Mouse (Mus musculus) liver, embryonic 11.5 days (tissue): ENCODE data around the gene Mgarp. TPM values are rescaled to one million over a fixed set of nuclear protein-coding genes. Genes with fewer than 3 reads are reported as not detected.
"Not testable (repeated sequence)": the region's sequence is repeated elsewhere in the genome, so short reads cannot be mapped to it uniquely, and the experiment has no call there.

Experiments used
- ATAC-seq: fragments of 200-750 bp; cut with Nextera tagmentation; replicated peaks from 2 replicates; pipeline ENCODE4 v1.8.0; 2017; ENCODE audit warnings: moderate number of reproducible peaks, mild to moderate bottlenecking, moderate TSS enrichment, moderate library complexity; ENCODE audit not compliant: low FRiP score
- DNase-seq: peaks from one replicate; pipeline ENCODE4 v3.0.0-alpha.2; 2017; ENCODE audit warnings: low spot score
- H3K27ac ChIP-seq: fragments of 300-500 bp; sonication (generic); 2 replicates; pipeline ENCODE4 v1.5.1; 2014; ENCODE audit warnings: mild to moderate bottlenecking, low read depth, low read length, control low read depth
- H3K27me3 ChIP-seq: fragments of 300-500 bp; sonication (generic); replicated peaks from 2 replicates; pipeline ENCODE4 v1.6.1; 2014; ENCODE audit warnings: low read length, mixed read lengths; ENCODE audit not compliant: control insufficient read depth, insufficient read depth
- H3K36me3 ChIP-seq: fragments of 300-500 bp; sonication (generic); 2 replicates; pipeline ENCODE4 v1.6.1; 2014; ENCODE audit warnings: mild to moderate bottlenecking, low read length, moderate library complexity, mixed read lengths; ENCODE audit not compliant: control insufficient read depth, insufficient read depth
- H3K4me1 ChIP-seq: fragments of 300-500 bp; sonication (generic); replicated peaks from 2 replicates; pipeline ENCODE4 v1.6.1; 2014; ENCODE audit warnings: low read length, mixed read lengths; ENCODE audit not compliant: control insufficient read depth, insufficient read depth
- H3K4me2 ChIP-seq: fragments of 300-500 bp; sonication (generic); 2 replicates; pipeline ENCODE4 v1.6.1; 2014; ENCODE audit warnings: mild to moderate bottlenecking, control low read depth, moderate library complexity
- H3K4me3 ChIP-seq: fragments of 300-500 bp; sonication (generic); 2 replicates; pipeline ENCODE4 v1.5.1; 2014; ENCODE audit warnings: low read depth, low read length, control low read depth
- H3K9ac ChIP-seq: fragments of 300-500 bp; sonication (generic); 2 replicates; pipeline ENCODE4 v1.6.1; 2014; ENCODE audit warnings: low read depth, low read length, control low read depth
- H3K9me3 ChIP-seq: fragments of 300-500 bp; sonication (generic); 2 replicates; pipeline ENCODE4 v1.6.1; 2016; ENCODE audit warnings: low read length, inconsistent platforms, mixed read lengths; ENCODE audit not compliant: control insufficient read depth
- WGBS: fragments of 180-500 bp; shearing (Covaris S2); extraction: QIAGEN DNeasy Blood & Tissue Kit; methylation state at CpG from one replicate; pipeline ENCODE4 v1.1.7; 2014; 5-methylcytosine and 5-hydroxymethylcytosine counted together
- polyA plus RNA-seq: library from polyadenylated mRNA; unstranded; fragments of >200 nt; fragmentation: Nextera tagmentation; extraction: Ambion mirVana; gene quantifications from 2 replicates; pipeline ENCODE4 v1.2.1, GENCODE M21; 2014

Gene Mgarp
- polyA plus RNA-seq, 1 experiment from 2014 or later = 5.2 TPM

DNA sequence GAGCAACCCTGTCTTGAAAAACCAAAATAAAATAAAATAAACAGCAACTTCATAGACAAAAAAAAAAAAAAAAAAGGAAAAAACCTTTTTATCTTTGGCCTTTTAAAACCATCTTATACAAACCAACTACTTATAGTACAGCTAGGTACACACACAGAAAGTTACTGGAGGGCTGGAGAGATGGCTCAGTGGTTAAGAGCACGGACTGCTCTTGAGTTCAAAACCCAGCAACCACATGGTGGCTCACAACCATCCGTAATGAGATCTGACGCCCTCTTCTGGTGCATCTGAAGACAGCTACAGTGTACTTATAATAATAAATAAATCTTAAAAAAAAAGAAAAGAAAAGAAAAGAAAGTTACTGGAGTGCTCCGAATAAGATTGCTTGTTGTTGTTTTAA lies 5.5 kb upstream of the Mgarp start:
- H3K4me1 ChIP-seq, ATAC-seq, DNase-seq, H3K27me3 ChIP-seq, H3K9me3 ChIP-seq, H3K4me2 ChIP-seq, H3K27ac ChIP-seq, H3K9ac ChIP-seq, H3K4me3 ChIP-seq: not testable (repeated sequence)
- WGBS = 56% methylated on average over 4 of the region's 4 CpGs
- peaks cover 12% of the 10 kb centered on the region for H3K36me3 ChIP-seq

DNA sequence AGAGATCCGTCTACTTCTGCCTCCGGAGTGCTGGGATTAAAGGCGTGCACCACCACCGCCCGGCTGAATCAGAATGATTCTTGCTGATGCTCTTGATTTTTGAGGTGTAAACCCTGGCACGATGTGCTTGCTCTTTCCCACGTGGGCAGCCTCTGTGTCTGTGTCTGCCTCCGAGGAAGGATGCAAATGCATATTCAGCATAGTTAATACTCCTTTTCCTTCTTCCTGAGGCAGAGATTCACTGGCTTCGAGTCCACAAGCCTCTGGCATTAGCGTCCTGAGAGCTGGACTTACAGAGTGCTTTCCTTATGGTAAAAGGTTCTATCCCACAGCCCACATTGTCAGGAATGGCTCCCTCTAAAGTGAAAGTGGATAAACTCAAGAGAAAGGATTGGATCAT lies 4.1 kb upstream of the Mgarp start:
- Histone ChIP-seq H3K27me3 (peaks cover 10% of the 10 kb centered on the region), H3K36me3 (peaks cover 3% of the 10 kb centered on the region; the same call in 1 of the 2 replicates), H3K27ac (no peak overlapping the region), H3K4me3 (no peak overlapping the region), H3K9me3 (no peaks in the 10 kb centered on the region), H3K4me2 (no peak overlapping the region), H3K9ac (no peak overlapping the region), H3K4me1 (no peaks in the 10 kb centered on the region; the same call in 1 of the 2 replicates)
- DNase-seq (no peak), ATAC-seq (no peak)
- WGBS = 75% methylated on average over 10 of the region's 10 CpGs

DNA sequence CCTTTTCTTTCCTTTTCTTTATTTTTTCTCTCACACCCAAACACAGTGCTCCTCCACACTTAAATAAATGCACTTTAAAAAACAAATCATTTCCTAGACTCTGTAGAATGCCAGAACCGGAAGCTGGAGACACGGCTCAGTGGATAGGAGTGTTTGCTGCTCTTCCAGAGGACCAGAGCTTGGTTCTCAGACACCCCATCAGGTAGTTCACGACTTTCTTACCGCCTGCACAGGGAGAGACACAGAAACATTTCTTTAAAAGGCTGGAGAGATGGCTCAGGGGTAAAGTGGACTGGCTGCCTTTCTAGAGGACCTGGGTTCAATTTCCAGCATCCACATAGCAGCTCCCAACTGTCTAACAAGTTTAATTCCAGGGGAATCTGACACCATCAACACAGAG lies 3.0 kb upstream of the Mgarp start:
- Histone ChIP-seq H3K4me2 (no peak overlapping the region), H3K4me3 (no peak overlapping the region), H3K4me1 (no peaks in the 10 kb centered on the region; the same call in 1 of the 2 replicates), H3K9me3 (no peaks in the 10 kb centered on the region), H3K36me3 (peaks cover 3% of the 10 kb centered on the region; the same call in 1 of the 2 replicates), H3K27me3 (peaks cover 13% of the 10 kb centered on the region), H3K9ac (no peak overlapping the region), H3K27ac (no peak overlapping the region)
- DNase-seq = no peak
- 65% methylated on average over 4 of the region's 4 CpGs for WGBS
- no peak for ATAC-seq

DNA sequence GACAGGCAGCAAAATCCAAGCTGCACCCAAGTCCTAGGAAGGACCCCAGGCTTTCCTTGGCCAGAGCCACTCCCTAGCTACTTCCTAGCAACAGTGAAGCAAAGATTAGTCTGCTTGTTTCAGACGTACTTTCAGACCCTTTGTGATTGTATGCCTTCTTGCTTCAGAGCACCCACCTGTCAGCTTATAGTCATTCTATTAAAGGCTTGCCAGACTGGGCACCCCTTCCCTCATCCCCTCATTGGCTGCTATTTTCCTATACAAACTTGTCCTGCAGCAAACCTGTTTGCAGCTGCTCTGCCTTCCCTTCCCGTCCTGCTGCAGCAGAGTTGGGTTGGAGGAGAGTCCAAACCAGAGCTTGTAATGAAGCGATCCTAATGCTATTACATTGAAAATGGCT lies 2.1 kb upstream of the Mgarp start:
- no peak overlapping the region for H3K4me3 ChIP-seq
- no peaks in the 10 kb centered on the region for H3K9me3 ChIP-seq
- DNase-seq = no peak
- H3K9ac ChIP-seq = no peak overlapping the region
- ATAC-seq = no peak
- H3K4me2 ChIP-seq = no peak overlapping the region
- peaks cover 3% of the 10 kb centered on the region; the same call in 1 of the 2 replicates for H3K36me3 ChIP-seq
- peaks cover 13% of the 10 kb centered on the region for H3K27me3 ChIP-seq
- H3K4me1 ChIP-seq = no peaks in the 10 kb centered on the region; the same call in 1 of the 2 replicates
- WGBS = 26% methylated on average over 3 of the region's 3 CpGs
- H3K27ac ChIP-seq = no peak overlapping the region

DNA sequence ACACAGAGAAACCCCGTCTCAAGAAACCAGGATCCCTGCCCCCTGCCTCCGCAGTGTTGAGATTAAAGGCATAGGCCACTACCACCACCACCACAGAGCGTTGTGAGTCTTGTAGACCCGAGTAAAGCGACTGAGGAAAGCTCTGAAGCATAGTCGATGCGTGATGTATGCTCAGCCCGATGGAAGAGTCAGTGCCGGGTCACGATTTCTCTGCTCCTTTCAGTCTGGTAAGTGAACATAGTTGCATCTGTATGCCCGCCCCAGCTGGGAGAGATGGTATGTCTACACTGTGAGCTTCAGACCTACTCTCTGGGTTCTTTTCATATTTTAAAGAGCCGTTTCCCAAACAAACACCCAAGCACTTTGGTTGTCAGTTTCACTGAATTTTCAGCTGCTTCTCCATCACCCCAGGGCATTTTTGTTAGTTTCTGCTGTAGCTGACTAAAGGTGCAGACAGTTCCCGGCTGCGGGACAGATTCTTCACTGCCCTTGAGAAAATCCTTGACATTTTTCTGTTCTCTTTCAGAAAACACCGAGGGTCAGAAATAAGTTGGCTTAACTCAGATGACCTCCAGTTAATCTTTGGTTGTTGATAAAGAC lies 1.3 kb upstream of the Mgarp start:
- no peak overlapping the region for H3K9ac ChIP-seq
- ATAC-seq (no peak), DNase-seq (no peak)
- no peak overlapping the region for H3K4me2 ChIP-seq
- H3K27me3 ChIP-seq = peaks cover 13% of the 10 kb centered on the region
- no peaks in the 10 kb centered on the region for H3K36me3 ChIP-seq
- no peaks in the 10 kb centered on the region for H3K9me3 ChIP-seq
- H3K4me1 ChIP-seq = no peaks in the 10 kb centered on the region; the same call in 1 of the 2 replicates
- H3K27ac ChIP-seq = no peak overlapping the region
- H3K4me3 ChIP-seq = no peak overlapping the region
- 66% methylated on average over 15 of the region's 15 CpGs for WGBS

DNA sequence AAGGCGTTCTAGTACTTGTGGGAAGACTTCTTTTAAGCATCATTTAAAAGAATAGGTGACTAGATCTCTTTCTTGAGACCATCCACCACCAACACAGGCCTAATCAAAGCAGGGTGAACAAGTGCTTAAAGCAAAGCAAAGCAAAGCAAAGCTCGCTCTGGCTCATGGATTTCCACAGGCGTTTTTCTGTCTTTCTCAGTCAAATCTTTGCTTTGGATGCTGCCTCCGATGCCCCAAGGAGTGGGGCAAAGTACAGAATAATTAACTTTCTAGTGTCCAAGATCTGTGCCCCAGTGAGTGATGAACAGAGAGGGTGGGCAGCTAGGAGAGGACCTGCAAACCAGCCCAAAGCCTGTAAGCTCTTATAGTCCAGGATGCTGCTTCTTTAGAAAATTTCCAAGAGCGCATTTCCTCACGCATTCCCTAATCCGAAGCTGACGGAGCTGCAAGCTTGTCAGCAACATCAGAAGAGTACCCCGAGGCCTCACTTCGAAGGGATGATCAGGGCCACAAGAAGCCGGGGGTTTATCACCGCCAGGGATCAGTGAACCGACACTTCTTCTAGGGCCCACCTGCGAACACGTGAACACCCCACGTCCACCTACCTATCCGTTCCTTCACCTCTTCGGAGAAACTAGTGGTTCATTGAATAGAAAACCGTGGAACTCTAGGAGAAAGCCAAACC lies 935 bp downstream of the Mgarp start:
- DNase-seq = no peak
- no peak for ATAC-seq
- 28% methylated on average over 19 of the region's 19 CpGs for WGBS
- Histone ChIP-seq H3K4me2 (peak overlapping the region; percentile 77), H3K36me3 (no peaks in the 10 kb centered on the region), H3K27me3 (peaks cover 13% of the 10 kb centered on the region), H3K9me3 (no peaks in the 10 kb centered on the region), H3K27ac (no peak overlapping the region), H3K9ac (no peak overlapping the region), H3K4me1 (no peaks in the 10 kb centered on the region; the same call in 1 of the 2 replicates), H3K4me3 (peak overlapping the region; percentile 64; the same call in 1 of the 2 replicates)

DNA sequence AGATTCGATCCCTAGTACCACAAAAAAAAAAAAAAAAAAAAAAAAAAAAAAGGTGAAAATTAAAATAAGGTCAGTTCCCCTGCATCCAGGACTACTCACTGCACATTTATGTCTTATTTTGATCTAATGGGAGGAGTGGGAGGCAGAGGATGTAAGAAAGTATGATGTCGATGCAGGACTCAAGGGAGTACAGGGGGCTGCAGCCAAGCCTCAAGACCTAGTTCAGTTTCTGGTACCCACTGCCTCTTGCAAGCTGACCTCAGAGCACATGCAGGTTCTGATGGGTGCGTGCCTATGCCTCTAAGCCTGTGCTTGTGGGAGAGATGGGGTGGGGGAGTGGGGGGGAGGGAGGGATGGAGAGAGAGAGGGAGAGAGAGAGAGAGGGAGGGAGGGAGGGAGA lies 1.7 kb downstream of the Mgarp start:
- no peak overlapping the region for H3K9ac ChIP-seq
- whole genome bisulfite sequencing = 72% methylated on average over 3 of the region's 3 CpGs
- DNase-seq = no peak

DNA sequence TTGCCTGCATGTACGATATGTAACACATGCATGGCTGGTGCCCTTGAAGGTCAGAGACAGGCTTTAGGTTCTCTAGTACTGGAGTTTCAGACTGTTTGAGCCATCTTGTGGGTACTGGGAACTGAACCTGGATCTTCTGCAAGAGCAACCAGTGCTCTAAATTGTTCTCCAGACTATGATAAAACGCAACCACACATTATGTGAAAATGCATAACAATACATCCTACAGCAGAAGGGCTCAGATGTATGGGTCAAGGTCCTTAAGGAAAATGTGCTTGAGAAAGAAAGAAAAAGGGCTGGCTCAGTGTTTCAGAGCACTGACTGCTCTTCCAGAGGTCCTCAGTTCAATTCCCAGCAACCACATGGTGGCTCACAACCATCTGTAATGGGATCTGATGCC lies 2.9 kb downstream of the Mgarp start:
- Histone ChIP-seq H3K4me2 (no peak overlapping the region), H3K27ac (no peak overlapping the region), H3K27me3 (peaks cover 13% of the 10 kb centered on the region), H3K9me3 (no peaks in the 10 kb centered on the region), H3K4me3 (no peak overlapping the region), H3K36me3 (no peaks in the 10 kb centered on the region), H3K4me1 (peaks cover 8% of the 10 kb centered on the region), H3K9ac (no peak overlapping the region)
- WGBS = 87% methylated on average over 2 of the region's 2 CpGs
- no peak for DNase-seq
- no peak for ATAC-seq

More for the DNA sequence above, 1.7 kb downstream of the Mgarp start:
- no peak for ATAC-seq
- H3K27ac ChIP-seq = no peak overlapping the region
- H3K4me3 ChIP-seq = no peak overlapping the region
- no peaks in the 10 kb centered on the region for H3K36me3 ChIP-seq
- H3K4me1 ChIP-seq = no peaks in the 10 kb centered on the region; the same call in 1 of the 2 replicates
- H3K27me3 ChIP-seq = peaks cover 13% of the 10 kb centered on the region
- H3K4me2 ChIP-seq = no peak overlapping the region
- H3K9me3 ChIP-seq = no peaks in the 10 kb centered on the region

DNA sequence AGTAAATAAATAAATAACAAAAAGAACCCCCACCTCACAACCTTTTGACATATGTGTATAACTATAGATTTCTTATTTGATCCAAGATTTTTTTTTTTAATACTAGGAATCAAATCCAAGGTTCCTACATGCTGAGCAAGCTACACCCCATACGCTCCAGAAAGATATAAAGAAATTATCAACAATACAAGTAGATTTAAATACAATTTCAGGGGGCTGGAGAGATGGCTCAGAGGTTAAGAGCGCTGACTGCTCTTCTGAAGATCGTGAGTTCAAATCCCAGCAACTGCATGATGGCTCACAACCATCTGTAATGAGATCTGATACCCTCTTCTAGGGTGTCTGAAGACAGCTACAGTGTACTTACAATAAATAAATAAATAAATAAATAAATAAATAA lies 3.5 kb downstream of the Mgarp start:
- not testable (repeated sequence) for DNase-seq, H3K4me2 ChIP-seq, H3K9ac ChIP-seq, H3K27ac ChIP-seq, H3K4me1 ChIP-seq, H3K36me3 ChIP-seq, H3K9me3 ChIP-seq, ATAC-seq, H3K4me3 ChIP-seq
- 87% methylated on average over 3 of the region's 3 CpGs for WGBS
- peaks cover 13% of the 10 kb centered on the region for H3K27me3 ChIP-seq
